Mouse (Mus musculus) limb, embryonic 14.5 days (tissue): ENCODE results near the gene Nudt1. TPM values are rescaled to one million over a fixed set of nuclear protein-coding genes. Genes with fewer than 3 reads are reported as not detected.

Experiments used
- ATAC-seq: fragments of 200-750 bp; cut with Nextera tagmentation; 2 replicates; pipeline ENCODE4 v1.8.0; 2017; ENCODE audit warnings: low read depth, moderate number of reproducible peaks, moderate TSS enrichment; ENCODE audit not compliant: low FRiP score
- DNase-seq: peaks from one replicate; pipeline ENCODE4 v3.0.0-alpha.2; 2015; ENCODE audit warnings: low spot score
- H3K27ac ChIP-seq: fragments of 300-500 bp; sonication (generic); replicated peaks from 2 replicates; pipeline ENCODE4 v1.5.1; 2014; ENCODE audit warnings: low read depth, mild to moderate bottlenecking, low read length, moderate library complexity, mixed read lengths
- H3K27me3 ChIP-seq: fragments of 300-500 bp; sonication (generic); 2 replicates; pipeline ENCODE4 v1.6.1; 2014; ENCODE audit warnings: low read length, mixed read lengths; ENCODE audit not compliant: control insufficient read depth, insufficient read depth
- H3K36me3 ChIP-seq: fragments of 300-500 bp; sonication (generic); 2 replicates; pipeline ENCODE4 v1.6.1; 2014; ENCODE audit warnings: mild to moderate bottlenecking, low read length, moderate library complexity, mixed read lengths; ENCODE audit not compliant: control insufficient read depth, insufficient read depth
- H3K4me1 ChIP-seq: fragments of 300-500 bp; sonication (generic); 2 replicates; pipeline ENCODE4 v1.6.1; 2014; ENCODE audit warnings: antibody characterized with exemption, low read length, mixed read lengths; ENCODE audit not compliant: control insufficient read depth, insufficient read depth
- H3K4me2 ChIP-seq: fragments of 300-500 bp; sonication (generic); replicated peaks from 2 replicates; pipeline ENCODE4 v1.6.1; 2014; ENCODE audit warnings: low read depth, mild to moderate bottlenecking, low read length, moderate library complexity; ENCODE audit not compliant: severe bottlenecking
- H3K4me3 ChIP-seq: fragments of 300-500 bp; sonication (generic); replicated peaks from 2 replicates; pipeline ENCODE4 v1.5.1; 2014; ENCODE audit warnings: low read length
- H3K9ac ChIP-seq: fragments of 300-500 bp; sonication (generic); 2 replicates; pipeline ENCODE4 v1.6.1; 2014; ENCODE audit warnings: mild to moderate bottlenecking, low read depth, low read length, moderate library complexity; ENCODE audit not compliant: severe bottlenecking
- H3K9me3 ChIP-seq: fragments of 300-500 bp; sonication (generic); 2 replicates; pipeline ENCODE4 v1.6.1; 2016; ENCODE audit warnings: low read length; ENCODE audit not compliant: control insufficient read depth
- POLR2A ChIP-seq: fragments of 200-500 bp; IDR thresholded peaks from 2 replicates; pipeline ENCODE4 v1.8.0; 2012; ENCODE audit warnings: inconsistent platforms, mild to moderate bottlenecking, moderate library complexity, borderline replicate concordance; ENCODE audit not compliant: insufficient read depth, insufficient read length; ENCODE audit errors: extremely low read depth
- WGBS: fragments of 180-500 bp; shearing (Covaris S2); extraction: QIAGEN DNeasy Blood & Tissue Kit; methylation state at CpG from one replicate; pipeline ENCODE4 v1.1.7; 2014; 5-methylcytosine and 5-hydroxymethylcytosine counted together
- polyA plus RNA-seq, 2 experiments: library from polyadenylated mRNA; depleted of rRNA in 1 of 2; stranded (reverse) in 1 of 2; unstranded in 1 of 2; fragments of >200 nt; fragmentation: Nextera tagmentation in 1 of 2; extraction: Ambion mirVana in 1 of 2; gene quantifications; 2 replicates each; pipeline versions ENCODE4 v1.2.1 to v1.2.3; 2012 to 2014

The Nudt1 gene
- polyA plus RNA-seq, 2 experiments, result 31.0 to 35.3 TPM

DNA sequence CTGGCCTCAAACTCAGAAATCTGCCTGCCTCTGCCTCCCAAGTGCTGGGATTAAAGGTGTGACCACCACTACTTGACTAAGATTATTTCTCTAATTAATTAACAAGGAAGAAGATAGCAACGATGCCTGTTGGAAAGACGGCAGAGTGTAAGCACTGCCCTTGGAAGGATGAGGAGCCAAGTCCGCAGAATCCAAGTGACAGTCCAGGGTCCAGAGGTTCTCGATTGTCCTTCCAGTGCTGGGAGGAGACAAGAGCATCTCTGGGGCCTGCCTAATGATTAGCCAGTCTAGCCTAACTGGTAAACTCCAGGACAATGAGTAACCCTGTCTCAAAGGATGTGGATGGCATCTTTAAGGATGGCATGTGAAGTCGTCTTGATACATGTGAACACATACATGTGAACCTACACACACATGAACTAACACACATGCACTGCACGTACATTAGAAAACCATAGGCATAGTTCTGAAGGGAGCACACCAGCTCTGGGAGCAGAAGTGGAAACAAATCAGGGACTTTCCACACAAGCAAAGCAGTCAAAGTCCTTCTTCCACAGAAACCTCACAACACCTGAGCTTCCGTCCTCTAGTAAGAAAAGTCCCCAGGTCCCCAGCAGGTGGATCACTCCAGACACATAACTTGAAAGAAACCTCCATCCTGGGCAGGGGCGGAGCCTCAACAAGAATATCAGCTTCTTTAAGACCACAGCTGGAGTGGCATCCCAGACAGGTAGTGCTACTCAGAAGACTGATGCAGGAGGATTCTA lies 29.5 kb downstream of the Nudt1 start:
- Histone ChIP-seq H3K4me2 (no peak overlapping the region), H3K36me3 (peaks cover 59% of the 10 kb centered on the region), H3K9me3 (no peaks in the 10 kb centered on the region), H3K27ac (no peak overlapping the region), H3K4me3 (no peak overlapping the region), H3K4me1 (no peaks in the 10 kb centered on the region), H3K27me3 (no peaks in the 10 kb centered on the region), H3K9ac (no peak overlapping the region)
- DNase-seq (no peak), ATAC-seq (no peak)
- 97% methylated on average over 8 of the region's 8 CpGs for WGBS
- TF ChIP-seq POLR2A, result no peak

DNA sequence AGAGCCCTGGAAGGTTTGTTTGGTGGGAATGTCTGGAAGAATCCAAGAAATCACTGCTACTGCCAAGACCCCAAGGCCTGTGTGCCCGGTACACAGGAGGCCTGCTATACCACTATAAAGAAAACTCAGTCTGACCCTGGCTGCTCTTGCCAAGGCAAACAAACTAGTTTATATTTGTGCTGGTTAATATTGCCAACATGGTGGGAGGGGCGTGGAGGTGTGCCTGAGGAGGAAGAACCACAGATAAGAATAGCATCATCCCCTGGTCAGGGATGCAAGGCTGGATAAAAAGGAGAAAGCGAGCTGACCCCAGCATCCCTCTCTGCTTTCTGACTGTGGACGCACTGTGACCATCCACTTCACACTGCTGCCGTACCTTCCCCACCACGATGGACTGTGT lies 30.9 kb downstream of the Nudt1 start:
- no peak overlapping the region for H3K4me3 ChIP-seq
- H3K9me3 ChIP-seq, result no peaks in the 10 kb centered on the region
- H3K27ac ChIP-seq, result no peak overlapping the region
- H3K27me3 ChIP-seq, result no peaks in the 10 kb centered on the region
- DNase-seq (no peak), ATAC-seq (no peak)
- no peak overlapping the region for H3K4me2 ChIP-seq
- no peak for TF ChIP-seq POLR2A
- H3K9ac ChIP-seq, result no peak overlapping the region
- H3K36me3 ChIP-seq, result peaks cover 56% of the 10 kb centered on the region
- no peaks in the 10 kb centered on the region for H3K4me1 ChIP-seq
- WGBS, result 91% methylated on average over 6 of the region's 6 CpGs

DNA sequence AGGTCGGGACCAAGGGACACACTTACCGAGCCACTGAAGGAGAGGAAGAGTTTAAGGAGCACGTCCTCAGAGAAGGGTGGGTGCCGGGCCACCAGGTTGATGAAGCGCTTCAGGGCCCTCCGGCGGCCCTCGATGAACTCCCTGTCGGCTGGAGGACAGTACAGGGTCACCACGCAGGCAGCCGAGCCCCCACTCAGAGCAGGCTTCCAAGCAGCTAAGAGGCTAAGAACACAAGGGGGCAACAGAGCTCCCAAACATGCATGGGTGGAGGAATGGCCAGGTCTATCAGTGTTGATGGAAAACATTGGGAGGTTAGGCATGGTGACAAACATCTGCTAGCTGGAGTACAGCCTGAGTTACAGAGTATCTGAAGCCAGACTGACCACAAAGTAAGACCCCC lies 34.5 kb downstream of the Nudt1 start:
- WGBS, result 88% methylated on average over 11 of the region's 11 CpGs
- Histone ChIP-seq H3K36me3 (peaks cover 63% of the 10 kb centered on the region), H3K4me1 (no peaks in the 10 kb centered on the region), H3K4me3 (no peak overlapping the region), H3K4me2 (no peak overlapping the region), H3K27ac (no peak overlapping the region), H3K9ac (no peak overlapping the region), H3K27me3 (no peaks in the 10 kb centered on the region), H3K9me3 (no peaks in the 10 kb centered on the region)
- TF ChIP-seq POLR2A, result no peak
- ATAC-seq, result no peak
- DNase-seq, result no peak

DNA sequence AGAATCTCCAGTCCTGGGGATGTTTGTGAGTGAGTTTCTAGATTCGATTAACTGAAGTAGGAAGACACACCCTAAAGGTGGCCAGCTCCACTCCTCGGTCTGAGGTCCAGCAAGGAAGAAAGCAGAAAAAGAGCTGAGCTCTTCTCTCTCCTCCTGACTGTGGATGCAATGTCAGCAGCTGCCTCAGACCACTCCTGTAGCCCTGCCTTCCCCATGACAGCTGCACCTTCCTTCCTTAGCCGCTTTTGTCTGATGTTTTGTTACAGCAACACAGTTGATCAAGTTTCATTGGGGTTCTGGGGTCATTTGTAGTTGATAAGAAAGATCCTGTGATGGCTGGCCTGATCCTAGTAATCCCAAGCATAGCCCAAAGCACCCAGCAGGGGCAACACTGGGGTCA lies 36.0 kb downstream of the Nudt1 start:
- TF ChIP-seq POLR2A, result no peak
- no peaks in the 10 kb centered on the region for H3K27me3 ChIP-seq
- H3K4me2 ChIP-seq, result no peak overlapping the region
- H3K27ac ChIP-seq, result no peak overlapping the region
- ATAC-seq (no peak), DNase-seq (no peak)
- 93% methylated on average over 3 of the region's 3 CpGs for WGBS
- no peaks in the 10 kb centered on the region for H3K4me1 ChIP-seq
- H3K36me3 ChIP-seq, result peaks cover 50% of the 10 kb centered on the region
- no peak overlapping the region for H3K9ac ChIP-seq
- no peaks in the 10 kb centered on the region for H3K9me3 ChIP-seq
- H3K4me3 ChIP-seq, result no peak overlapping the region

DNA sequence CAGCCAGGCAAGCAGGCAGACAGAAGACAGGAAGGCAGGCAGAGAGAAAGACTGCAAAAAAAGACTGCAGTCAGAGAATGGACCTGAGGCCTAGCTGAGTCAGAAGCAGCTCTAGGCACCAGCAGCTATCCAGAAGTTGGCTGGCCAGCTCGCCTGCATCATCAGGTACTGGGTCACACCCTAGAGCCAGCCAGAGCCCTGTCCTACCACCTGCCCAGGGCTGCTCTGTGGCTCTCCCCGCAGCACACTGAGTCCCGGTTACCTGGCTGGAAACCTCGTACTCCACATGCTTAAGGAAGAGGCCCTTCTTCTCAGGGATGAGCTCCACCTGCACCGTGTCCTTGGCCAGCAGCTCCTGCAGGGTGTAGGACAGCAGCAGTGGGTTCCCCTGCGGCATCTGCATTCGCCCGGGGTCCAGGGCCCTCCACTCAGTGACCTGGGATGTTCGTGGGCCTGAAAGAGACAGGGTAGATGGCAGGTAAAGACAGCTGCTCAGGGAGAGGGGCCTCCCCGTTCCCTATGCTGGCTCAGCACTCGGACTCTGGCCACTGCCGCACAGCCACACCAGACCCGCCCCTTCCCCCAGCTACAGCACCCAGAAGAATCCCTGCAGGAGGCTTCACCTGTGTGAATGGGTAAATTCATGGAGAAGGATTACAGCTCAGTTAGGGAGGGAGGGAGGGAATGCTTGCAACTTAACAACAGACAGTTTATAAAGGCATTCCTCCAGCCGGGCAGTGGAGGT lies 38.6 kb downstream of the Nudt1 start:
- no peak overlapping the region for H3K4me3 ChIP-seq
- H3K4me1 ChIP-seq, result no peaks in the 10 kb centered on the region
- ATAC-seq (no peak), DNase-seq (no peak)
- no peaks in the 10 kb centered on the region for H3K27me3 ChIP-seq
- H3K9ac ChIP-seq, result no peak overlapping the region
- 79% methylated on average over 14 of the region's 14 CpGs for WGBS
- H3K4me2 ChIP-seq, result no peak overlapping the region
- TF ChIP-seq POLR2A, result no peak
- no peak overlapping the region for H3K27ac ChIP-seq
- H3K9me3 ChIP-seq, result no peaks in the 10 kb centered on the region
- peaks cover 26% of the 10 kb centered on the region for H3K36me3 ChIP-seq
